Mouse (Mus musculus): Measurements from ENCODE around the gene Dusp12. TPM values are rescaled to one million over a fixed set of nuclear protein-coding genes. Genes with fewer than 3 reads are reported as not detected.

The Dusp12 gene
- polyA plus RNA-seq, 1 experiment from 2014 or later: 24.9 TPM

- WGBS: 55% methylated on average over 9 of the region's 9 CpGs
- H3K36me3 ChIP-seq: no peaks in the 10 kb centered on the region
Measured at GRCm38 (mm10) chr1:170894603-170895602, 9.6 kb upstream of the Dusp12 start.

GRCm38 (mm10) chr1:170892279-170892678, 6.9 kb upstream of the Dusp12 start:
- WGBS: 65% methylated on average over 1 of the region's 1 CpGs
- H3K9ac ChIP-seq: no peak overlapping the region
- H3K27ac ChIP-seq (replicated peaks): no peak overlapping the region
- H3K4me1 ChIP-seq: no peaks in the 10 kb centered on the region
- H3K27me3 ChIP-seq (replicated peaks): 0 out of 2 replicates have a peak, but pooled peaks cover 8% of the 10 kb centered on the region
- H3K4me3 ChIP-seq: no peak overlapping the region
- H3K9me3 ChIP-seq: no peaks in the 10 kb centered on the region
- no peak overlapping the region for H3K4me2 ChIP-seq
- no peaks in the 10 kb centered on the region for H3K36me3 ChIP-seq
- ATAC-seq (ENCODE audit: extremely low read depth, insufficient number of reproducible peaks, low FRiP score, low TSS enrichment): no peak

More at GRCm38 (mm10) chr1:170894603-170895602, 9.6 kb upstream of the Dusp12 start:
- no peaks in the 10 kb centered on the region for H3K4me1 ChIP-seq
- H3K9me3 ChIP-seq: no peaks in the 10 kb centered on the region
- H3K4me3 ChIP-seq: no peak overlapping the region
- H3K27ac ChIP-seq (replicated peaks): no peak overlapping the region
- no peak for ATAC-seq (ENCODE audit: extremely low read depth, insufficient number of reproducible peaks, low FRiP score, low TSS enrichment)
- H3K4me2 ChIP-seq: no peak overlapping the region
- H3K27me3 ChIP-seq (replicated peaks): peaks cover 31% of the 10 kb centered on the region
- no peak overlapping the region for H3K9ac ChIP-seq

GRCm38 (mm10) chr1:170891646-170892045, 6.3 kb upstream of the Dusp12 start:
- no peak overlapping the region for H3K4me2 ChIP-seq
- H3K4me1 ChIP-seq: no peaks in the 10 kb centered on the region
- no peaks in the 10 kb centered on the region for H3K36me3 ChIP-seq
- H3K9me3 ChIP-seq: no peaks in the 10 kb centered on the region
- H3K27ac ChIP-seq (replicated peaks): no peak overlapping the region
- WGBS: 35% methylated on average over 2 of the region's 2 CpGs
- no peak overlapping the region for H3K9ac ChIP-seq
- no peak for ATAC-seq (ENCODE audit: extremely low read depth, insufficient number of reproducible peaks, low FRiP score, low TSS enrichment)
- H3K27me3 ChIP-seq (replicated peaks): 0 out of 2 replicates have a peak, but pooled peaks cover 7% of the 10 kb centered on the region
- H3K4me3 ChIP-seq: no peak overlapping the region

- H3K27me3 ChIP-seq (replicated peaks): no peaks in the 10 kb centered on the region
- peaks cover 7% of the 10 kb centered on the region for H3K4me1 ChIP-seq
- H3K9ac ChIP-seq: no peak overlapping the region
- H3K4me2 ChIP-seq: no peak overlapping the region
- WGBS: 71% methylated on average over 4 of the region's 4 CpGs
- no peaks in the 10 kb centered on the region for H3K36me3 ChIP-seq
- H3K27ac ChIP-seq (replicated peaks): no peak overlapping the region
- H3K4me3 ChIP-seq: no peak overlapping the region
- no peaks in the 10 kb centered on the region for H3K9me3 ChIP-seq
- ATAC-seq (ENCODE audit: extremely low read depth, insufficient number of reproducible peaks, low FRiP score, low TSS enrichment): no peak
Measured at GRCm38 (mm10) chr1:170889310-170889709, 4.0 kb upstream of the Dusp12 start.

- H3K4me1 ChIP-seq: peaks cover 22% of the 10 kb centered on the region
- WGBS: 42% methylated on average over 6 of the region's 6 CpGs
- no peaks in the 10 kb centered on the region for H3K9me3 ChIP-seq
- no peaks in the 10 kb centered on the region for H3K27me3 ChIP-seq (replicated peaks)
- no peak overlapping the region for H3K4me2 ChIP-seq
- no peak overlapping the region for H3K4me3 ChIP-seq
- no peak overlapping the region for H3K27ac ChIP-seq (replicated peaks)
- H3K9ac ChIP-seq: no peak overlapping the region
- peaks cover 11% of the 10 kb centered on the region for H3K36me3 ChIP-seq
- no peak for ATAC-seq (ENCODE audit: extremely low read depth, insufficient number of reproducible peaks, low FRiP score, low TSS enrichment)
Measured at GRCm38 (mm10) chr1:170886044-170886458, 711 bp upstream of the Dusp12 start.

- Histone ChIP-seq H3K27me3 (replicated peaks) (no peaks in the 10 kb centered on the region), H3K4me2 (peak overlapping the region; percentile 85), H3K36me3 (peaks cover 26% of the 10 kb centered on the region), H3K27ac (replicated peaks) (no peak overlapping the region), H3K4me3 (peak overlapping the region; percentile 71), H3K9ac (peak overlapping the region; percentile 89), H3K4me1 (peaks cover 22% of the 10 kb centered on the region), H3K9me3 (no peaks in the 10 kb centered on the region)
- no peak for ATAC-seq (ENCODE audit: extremely low read depth, insufficient number of reproducible peaks, low FRiP score, low TSS enrichment)
- WGBS: 21% methylated on average over 8 of the region's 8 CpGs
Measured at GRCm38 (mm10) chr1:170884390-170884789, 950 bp downstream of the Dusp12 start.

GRCm38 (mm10) chr1:170882915-170883485, 2.3 kb downstream of the Dusp12 start:
- Histone ChIP-seq H3K27ac (replicated peaks) (no peak overlapping the region), H3K36me3 (peaks cover 36% of the 10 kb centered on the region), H3K4me2 (no peak overlapping the region), H3K4me1 (peaks cover 22% of the 10 kb centered on the region), H3K27me3 (replicated peaks) (no peaks in the 10 kb centered on the region), H3K9ac (no peak overlapping the region; the same call in 1 of the 2 replicates), H3K4me3 (no peak overlapping the region), H3K9me3 (no peaks in the 10 kb centered on the region)
- no peak for ATAC-seq (ENCODE audit: extremely low read depth, insufficient number of reproducible peaks, low FRiP score, low TSS enrichment)
- WGBS: 85% methylated on average over 5 of the region's 5 CpGs

- peaks cover 85% of the 10 kb centered on the region for H3K36me3 ChIP-seq
- 57% methylated on average over 5 of the region's 5 CpGs for WGBS
- H3K4me1 ChIP-seq: peaks cover 5% of the 10 kb centered on the region; the same call in 1 of the 2 replicates
- H3K4me2 ChIP-seq: no peak overlapping the region
- no peaks in the 10 kb centered on the region for H3K9me3 ChIP-seq
- no peak overlapping the region for H3K4me3 ChIP-seq
- no peak for ATAC-seq (ENCODE audit: extremely low read depth, insufficient number of reproducible peaks, low FRiP score, low TSS enrichment)
- no peaks in the 10 kb centered on the region for H3K27me3 ChIP-seq (replicated peaks)
- H3K9ac ChIP-seq: no peak overlapping the region
- no peak overlapping the region for H3K27ac ChIP-seq (replicated peaks)
Measured at GRCm38 (mm10) chr1:170876906-170877305, 8.4 kb downstream of the Dusp12 start.

- WGBS: 83% methylated on average over 3 of the region's 3 CpGs
- Histone ChIP-seq H3K4me3 (no peak overlapping the region), H3K9me3 (no peaks in the 10 kb centered on the region), H3K9ac (no peak overlapping the region), H3K27me3 (replicated peaks) (no peaks in the 10 kb centered on the region), H3K36me3 (peaks cover 79% of the 10 kb centered on the region), H3K4me1 (peaks cover 5% of the 10 kb centered on the region; the same call in 1 of the 2 replicates), H3K4me2 (no peak overlapping the region), H3K27ac (replicated peaks) (no peak overlapping the region)
- no peak for ATAC-seq (ENCODE audit: extremely low read depth, insufficient number of reproducible peaks, low FRiP score, low TSS enrichment)
Measured at GRCm38 (mm10) chr1:170875676-170876075, 9.7 kb downstream of the Dusp12 start.

GRCm38 (mm10) chr1:170871961-170872360, 13.4 kb downstream of the Dusp12 start:
- no peak overlapping the region for H3K9ac ChIP-seq
- H3K36me3 ChIP-seq: peaks cover 48% of the 10 kb centered on the region
- WGBS: 89% methylated on average over 2 of the region's 2 CpGs
- peaks cover 7% of the 10 kb centered on the region for H3K4me1 ChIP-seq
- H3K27me3 ChIP-seq (replicated peaks): no peaks in the 10 kb centered on the region
- no peak overlapping the region for H3K27ac ChIP-seq (replicated peaks)
- no peak for ATAC-seq (ENCODE audit: extremely low read depth, insufficient number of reproducible peaks, low FRiP score, low TSS enrichment)
- H3K4me3 ChIP-seq: no peak overlapping the region
- no peak overlapping the region for H3K4me2 ChIP-seq
- H3K9me3 ChIP-seq: no peaks in the 10 kb centered on the region

- WGBS: 85% methylated on average over 6 of the region's 6 CpGs
- no peak overlapping the region for H3K9ac ChIP-seq
- no peaks in the 10 kb centered on the region for H3K9me3 ChIP-seq
- H3K4me1 ChIP-seq: peaks cover 10% of the 10 kb centered on the region
- no peak overlapping the region for H3K27ac ChIP-seq (replicated peaks)
- no peak for ATAC-seq (ENCODE audit: extremely low read depth, insufficient number of reproducible peaks, low FRiP score, low TSS enrichment)
- H3K4me2 ChIP-seq: no peak overlapping the region
- peaks cover 42% of the 10 kb centered on the region for H3K36me3 ChIP-seq
- H3K4me3 ChIP-seq: no peak overlapping the region
- no peaks in the 10 kb centered on the region for H3K27me3 ChIP-seq (replicated peaks)
Measured at GRCm38 (mm10) chr1:170871402-170871801, 13.9 kb downstream of the Dusp12 start.
